Mouse (Mus musculus) CD4-positive helper T cell, adult 2 months (primary cell): ENCODE measurements around the gene Col17a1.

Experiments used
- DNase-seq: peaks from one replicate; pipeline ENCODE4 v3.0.0-alpha.2; 2012; ENCODE audit warnings: low read depth, missing footprints, low spot score

Gene Col17a1

GRCm38 (mm10) chr19:47668399-47668798 lies 23.5 kb downstream of the Col17a1 start:
- no peak for DNase-seq

GRCm38 (mm10) chr19:47667601-47668000 lies 24.3 kb downstream of the Col17a1 start:
- no peak for DNase-seq

GRCm38 (mm10) chr19:47659765-47660408 lies 32.0 kb downstream of the Col17a1 start:
- DNase-seq, result no peak

GRCm38 (mm10) chr19:47658914-47659535 lies 32.9 kb downstream of the Col17a1 start:
- no peak for DNase-seq

GRCm38 (mm10) chr19:47654896-47655295 lies 37.0 kb downstream of the Col17a1 start:
- DNase-seq, result no peak

- DNase-seq, result no peak
Measured at GRCm38 (mm10) chr19:47653173-47653572, 38.7 kb downstream of the Col17a1 start.

- DNase-seq, result no peak
Measured at GRCm38 (mm10) chr19:47652255-47652654, 39.6 kb downstream of the Col17a1 start.

- DNase-seq, result no peak
Measured at GRCm38 (mm10) chr19:47651160-47651480, 40.8 kb downstream of the Col17a1 start.

- no peak for DNase-seq
Measured at GRCm38 (mm10) chr19:47650366-47651159, 41.3 kb downstream of the Col17a1 start.

- DNase-seq, result no peak
Measured at GRCm38 (mm10) chr19:47649071-47649470, 42.8 kb downstream of the Col17a1 start.

GRCm38 (mm10) chr19:47646508-47647120 lies 45.3 kb downstream of the Col17a1 start:
- no peak for DNase-seq

- DNase-seq, result no peak
Measured at GRCm38 (mm10) chr19:47645583-47645982, 46.3 kb downstream of the Col17a1 start.

- no peak for DNase-seq
Measured at GRCm38 (mm10) chr19:47643910-47644309, 48.0 kb downstream of the Col17a1 start.

- DNase-seq, result no peak
Measured at GRCm38 (mm10) chr19:47635380-47635779, 56.5 kb downstream of the Col17a1 start.

- no peak for DNase-seq
Measured at GRCm38 (mm10) chr19:47631799-47632198, 60.1 kb downstream of the Col17a1 start.

GRCm38 (mm10) chr19:47630381-47630780 lies 61.5 kb downstream of the Col17a1 start:
- DNase-seq, result no peak

GRCm38 (mm10) chr19:47629068-47629467 lies 62.8 kb downstream of the Col17a1 start:
- no peak for DNase-seq

GRCm38 (mm10) chr19:47627450-47627849 lies 64.4 kb downstream of the Col17a1 start:
- DNase-seq, result no peak

- DNase-seq, result no peak
Measured at GRCm38 (mm10) chr19:47624940-47625711, 66.8 kb downstream of the Col17a1 start.

GRCm38 (mm10) chr19:47621478-47621877 lies 70.4 kb downstream of the Col17a1 start:
- DNase-seq, result no peak

- no peak for DNase-seq
Measured at GRCm38 (mm10) chr19:47613442-47613841, 78.5 kb downstream of the Col17a1 start.

- DNase-seq, result no peak
Measured at GRCm38 (mm10) chr19:47608513-47608912, 83.4 kb downstream of the Col17a1 start.
